Mouse (Mus musculus) small intestine, adult 2 months (tissue): Measurements from ENCODE around the gene Kmt5c.

Source experiments
- CTCF ChIP-seq: fragments of 200-500 bp; IDR thresholded peaks from 2 replicates; pipeline ENCODE4 v1.5.1; 2012; ENCODE audit warnings: low read depth, mild to moderate bottlenecking, control low read depth, inconsistent platforms, low read length, moderate library complexity, mixed read lengths; ENCODE audit not compliant: insufficient replicate concordance, insufficient read length; ENCODE audit errors: extremely low read depth
- POLR2A ChIP-seq: fragments of 200-500 bp; IDR thresholded peaks from 2 replicates; pipeline ENCODE4 v1.6.1; 2012; ENCODE audit warnings: low read depth, mild to moderate bottlenecking, control low read depth, inconsistent platforms, low read length, moderate library complexity

GRCm38 (mm10) chr7:4742482-4742819 lies 2.5 kb downstream of the Kmt5c start:
- TF ChIP-seq CTCF (no peak), POLR2A (no peak)
